8 mouse cellular contexts compared by ENCODE assay signal in genomic region chr7:116504818-116505170, GRCm38 (mm10). TPM values are rescaled to one million over a fixed set of nuclear protein-coding genes. Genes with fewer than 3 reads are reported as not detected.
DNase-seq lines count a peak whose midpoint lies in the region; ATAC-seq and TF ChIP-seq lines count a peak whose summit lies in the region.

No protein-coding gene starts in this region.

- H3K9ac ChIP-seq in intestine, embryonic 16.5 days (ENCODE audit: low read depth, low read length) = peak overlapping the region; percentile 80
- H3K9ac ChIP-seq in neural tube, embryonic 12.5 days = peak overlapping the region; percentile 74

- 0 out of 2 replicates have a peak, but pooled peaks cover 4% of the 10 kb centered on the region for H3K27me3 ChIP-seq in embryonic facial prominence, embryonic 10.5 days (replicated peaks; ENCODE audit: low read depth, poor library complexity, severe bottlenecking)
- no peaks in the 10 kb centered on the region for H3K27me3 ChIP-seq in intestine, embryonic 16.5 days (replicated peaks; ENCODE audit: control insufficient read depth, insufficient read depth, low read length)
- H3K27me3 ChIP-seq in neural tube, embryonic 12.5 days (replicated peaks) = no peaks in the 10 kb centered on the region

- no peak for DNase-seq in layer of hippocampus, adult 2 months (ENCODE audit: low spot score in 2 of 2)
- no peak for DNase-seq in layer of hippocampus, adult 8-10 months (ENCODE audit: low spot score in 2 of 2)
- DNase-seq in embryonic facial prominence, embryonic 10.5 days (ENCODE audit: low spot score) = no peak
- no peak for DNase-seq in left cerebral cortex, postnatal 14 days (ENCODE audit: low spot score in 2 of 2)
- no peak for DNase-seq in adrenal gland, postnatal 10 days
- DNase-seq in layer of hippocampus, postnatal 25 days (ENCODE audit: extremely low spot score in 1 of 2, low spot score in 1 of 2) = no peak

- no peaks in the 10 kb centered on the region for H3K9me3 ChIP-seq in embryonic facial prominence, embryonic 10.5 days
- no peaks in the 10 kb centered on the region for H3K9me3 ChIP-seq in intestine, embryonic 16.5 days (ENCODE audit: control insufficient read depth, low read length)
- H3K9me3 ChIP-seq in neural tube, embryonic 12.5 days = no peaks in the 10 kb centered on the region

- TF ChIP-seq CTCF in layer of hippocampus, adult 2 months (conservative IDR thresholded peaks at IDR 0.05) = no peak

- ATAC-seq in intestine, embryonic 16.5 days = no peak
- no peak for ATAC-seq in neural tube, embryonic 12.5 days (ENCODE audit: low FRiP score, low read depth)

- WGBS in embryonic facial prominence, embryonic 10.5 days = 5% methylated on average over 6 of the region's 6 CpGs
- WGBS in intestine, embryonic 16.5 days = 2% methylated on average over 6 of the region's 6 CpGs
- WGBS in neural tube, embryonic 12.5 days = 6% methylated on average over 6 of the region's 6 CpGs

- peak overlapping the region; percentile 95 for H3K27ac ChIP-seq in layer of hippocampus, adult 2 months
- peak overlapping the region; percentile 88 for H3K27ac ChIP-seq in embryonic facial prominence, embryonic 10.5 days (replicated peaks)
- no peak overlapping the region for H3K27ac ChIP-seq in intestine, embryonic 16.5 days (ENCODE audit: low read length)
- H3K27ac ChIP-seq in neural tube, embryonic 12.5 days = no peak overlapping the region

- peaks cover 4% of the 10 kb centered on the region; the same call in 1 of the 2 replicates for H3K36me3 ChIP-seq in embryonic facial prominence, embryonic 10.5 days (replicated peaks)
- no peaks in the 10 kb centered on the region for H3K36me3 ChIP-seq in intestine, embryonic 16.5 days (ENCODE audit: control insufficient read depth, insufficient read depth, low read length)
- no peaks in the 10 kb centered on the region for H3K36me3 ChIP-seq in neural tube, embryonic 12.5 days

- intact Hi-C loops in left cerebral cortex, postnatal 14 days (cut with DNase I) = loop anchor here (10.0 kb wide), 1 partner anchor 170 kb away; the partner anchor contains the start of gene Rps13

- H3K4me3 ChIP-seq in layer of hippocampus, adult 2 months = peak overlapping the region; percentile 99
- peak overlapping the region; percentile 80 for H3K4me3 ChIP-seq in embryonic facial prominence, embryonic 10.5 days
- peak overlapping the region; percentile 67 for H3K4me3 ChIP-seq in intestine, embryonic 16.5 days (ENCODE audit: low read length)
- H3K4me3 ChIP-seq in neural tube, embryonic 12.5 days = peak overlapping the region; percentile 64

- peaks cover 12% of the 10 kb centered on the region; the same call in 1 of the 2 replicates for H3K4me1 ChIP-seq in embryonic facial prominence, embryonic 10.5 days
- H3K4me1 ChIP-seq in intestine, embryonic 16.5 days (ENCODE audit: control insufficient read depth, insufficient read depth, low read length) = no peaks in the 10 kb centered on the region
- no peaks in the 10 kb centered on the region; the same call in 1 of the 2 replicates for H3K4me1 ChIP-seq in neural tube, embryonic 12.5 days

- H3K4me2 ChIP-seq in intestine, embryonic 16.5 days (ENCODE audit: low read depth, low read length) = peak overlapping the region; percentile 77
- H3K4me2 ChIP-seq in neural tube, embryonic 12.5 days (replicated peaks) = peak overlapping the region; percentile 82

RNA-seq across cellular contexts. Expression of gene Nucb2, which starts 0.6 kb away (rescaled TPM):
- total RNA-seq in layer of hippocampus, adult 2 months (2021) = 10 to 100 TPM; 22.1 to 24.5 TPM
- total RNA-seq in layer of hippocampus, adult 8-10 months (2022) = 10 to 100 TPM; 23.3 to 25.7 (median 24.2) TPM
- polyA plus RNA-seq in embryonic facial prominence, embryonic 10.5 days (2016; fragmentation: Nextera tagmentation; extraction: Ambion mirVana) = 8.7 and 11.1 TPM in 2 replicates
- polyA plus RNA-seq in intestine, embryonic 16.5 days (2015; fragmentation: Nextera tagmentation; extraction: Ambion mirVana) = 16.4 and 19.4 TPM in 2 replicates
- 14.9 and 16.4 TPM in 2 replicates for polyA plus RNA-seq in neural tube, embryonic 12.5 days (2016; fragmentation: Nextera tagmentation; extraction: Ambion mirVana)
- total RNA-seq in left cerebral cortex, postnatal 14 days (2021) = 10 to 100 TPM; 22.3 to 26.9 TPM
- 10 to 100 TPM; 24.9 to 25.0 TPM for total RNA-seq in adrenal gland, postnatal 10 days (2021)
- 10 to 100 TPM; 21.1 to 24.0 TPM for total RNA-seq in layer of hippocampus, postnatal 25 days (2021)

Comparison
In these comparisons a context has a peak if more than half of its experiments do, and no peak if none do; other contexts are left out.
1. H3K27ac ChIP-seq: peak in layer of hippocampus, adult 2 months (single experiment) and embryonic facial prominence, embryonic 10.5 days (single experiment); none in intestine, embryonic 16.5 days (single experiment) and neural tube, embryonic 12.5 days (single experiment).
2. Peak in every context shown above with its lines, with median percentiles within 50 percentile points of each other: H3K4me3 ChIP-seq.